Mouse (Mus musculus) neutrophil, adult 5-6 weeks (primary cell): ENCODE data around the gene Fmnl2. TPM values are rescaled to one million over a fixed set of nuclear protein-coding genes. Genes with fewer than 3 reads are reported as not detected.
A peak's percentile ranks its signal among the peaks of the same experiment; 100 is the strongest.

Experiments
- ATAC-seq: fragments of 151-379, 151-347 bp; 2 replicates; pipeline ENCODE4 v1.8.0; 2017; ENCODE audit warnings: mild to moderate bottlenecking, moderate TSS enrichment; ENCODE audit not compliant: insufficient number of reproducible peaks, poor library complexity, low FRiP score, severe bottlenecking; ENCODE audit errors: extremely low read depth
- total RNA-seq: library from RNA; stranded (forward); fragments of 200-1000 nt; gene quantifications from 2 replicates; pipeline ENCODE4 v1.2.3, GENCODE M21; 2017

Gene Fmnl2
- total RNA-seq: 0.98 and 1.2 TPM in 2 replicates

GRCm38 (mm10) chr2:52857611-52858528 lies at the start of gene Fmnl2:
TSS of gene Fmnl2 (plus strand) at chr2:52857860.
- 0 out of 2 replicates have a peak, but pooled peaks have one; percentile 23 for ATAC-seq

- no peak for ATAC-seq
Observed at GRCm38 (mm10) chr2:52809988-52810387, 47.7 kb upstream of the Fmnl2 start.

GRCm38 (mm10) chr2:52811691-52812090 lies 46.0 kb upstream of the Fmnl2 start:
- ATAC-seq: no peak

GRCm38 (mm10) chr2:52817341-52817740 lies 40.3 kb upstream of the Fmnl2 start:
- no peak for ATAC-seq

- no peak for ATAC-seq
Observed at GRCm38 (mm10) chr2:52818944-52819343, 38.7 kb upstream of the Fmnl2 start.

- ATAC-seq: no peak
Observed at GRCm38 (mm10) chr2:52822214-52822613, 35.4 kb upstream of the Fmnl2 start.

- ATAC-seq: no peak
Observed at GRCm38 (mm10) chr2:52828077-52828476, 29.6 kb upstream of the Fmnl2 start.

GRCm38 (mm10) chr2:52830513-52830912 lies 27.1 kb upstream of the Fmnl2 start:
- no peak for ATAC-seq

GRCm38 (mm10) chr2:52831585-52831984 lies 26.1 kb upstream of the Fmnl2 start:
- ATAC-seq: no peak

GRCm38 (mm10) chr2:52835726-52836125 lies 21.9 kb upstream of the Fmnl2 start:
- no peak for ATAC-seq

- ATAC-seq: no peak
Observed at GRCm38 (mm10) chr2:52839074-52839473, 18.6 kb upstream of the Fmnl2 start.

GRCm38 (mm10) chr2:52839868-52840267 lies 17.8 kb upstream of the Fmnl2 start:
- no peak for ATAC-seq

- no peak for ATAC-seq
Observed at GRCm38 (mm10) chr2:52843861-52844260, 13.8 kb upstream of the Fmnl2 start.

GRCm38 (mm10) chr2:52844936-52845752 lies 12.5 kb upstream of the Fmnl2 start:
- no peak for ATAC-seq

GRCm38 (mm10) chr2:52846506-52846905 lies 11.2 kb upstream of the Fmnl2 start:
- ATAC-seq: no peak

- no peak for ATAC-seq
Observed at GRCm38 (mm10) chr2:52849092-52849491, 8.6 kb upstream of the Fmnl2 start.

GRCm38 (mm10) chr2:52858529-52859465 lies 1.1 kb downstream of the Fmnl2 start:
- ATAC-seq: no peak

- ATAC-seq: no peak
Observed at GRCm38 (mm10) chr2:52859466-52859840, 1.8 kb downstream of the Fmnl2 start.
